Mouse (Mus musculus) embryo, embryonic 10 days (tissue): ENCODE measurements around the gene Gstp3.

Experiments
- DNase-seq: peaks from one replicate; pipeline ENCODE4 v3.0.0-alpha.2; 2015; ENCODE audit warnings: low spot score

Gene Gstp3

GRCm38 (mm10) chr19:4059069-4059740 lies at the start of gene Gstp3:
Gene Gstp3, minus strand, starts transcription at chr19:4059569.
- DNase-seq, result no peak

GRCm38 (mm10) chr19:4108535-4108934 lies 49.2 kb upstream of the Gstp3 start:
- DNase-seq, result no peak

GRCm38 (mm10) chr19:4106654-4107053 lies 47.3 kb upstream of the Gstp3 start:
- DNase-seq, result no peak

- DNase-seq, result no peak
These were observed 45.4 kb upstream of the Gstp3 start for GRCm38 (mm10) chr19:4104675-4105194.

GRCm38 (mm10) chr19:4103792-4104191 lies 44.4 kb upstream of the Gstp3 start:
- no peak for DNase-seq

- DNase-seq, result no peak
These were observed 43.9 kb upstream of the Gstp3 start for GRCm38 (mm10) chr19:4103294-4103693.

- DNase-seq, result no peak
These were observed 43.3 kb upstream of the Gstp3 start for GRCm38 (mm10) chr19:4102626-4103025.

GRCm38 (mm10) chr19:4102049-4102448 lies 42.7 kb upstream of the Gstp3 start:
- no peak for DNase-seq

GRCm38 (mm10) chr19:4101466-4101865 lies 42.1 kb upstream of the Gstp3 start:
- DNase-seq, result no peak

GRCm38 (mm10) chr19:4100718-4101261 lies 41.4 kb upstream of the Gstp3 start:
- peak; percentile 62 for DNase-seq

GRCm38 (mm10) chr19:4099837-4100717 lies 40.7 kb upstream of the Gstp3 start, which contains the start of gene Pitpnm1:
Gene Pitpnm1, plus strand, starts transcription at chr19:4099998.
- DNase-seq, result peak; percentile 45

GRCm38 (mm10) chr19:4099056-4099455 lies 39.7 kb upstream of the Gstp3 start:
- peak; percentile 96 for DNase-seq

GRCm38 (mm10) chr19:4098426-4098825 lies 39.1 kb upstream of the Gstp3 start:
- no peak for DNase-seq

GRCm38 (mm10) chr19:4097441-4097825 lies 38.1 kb upstream of the Gstp3 start:
- peak; percentile 82 for DNase-seq

GRCm38 (mm10) chr19:4096642-4097440 lies 37.5 kb upstream of the Gstp3 start, which contains the start of gene Cdk2ap2:
Gene Cdk2ap2, plus strand, starts transcription at chr19:4097182.
- DNase-seq, result peak; percentile 100

- DNase-seq, result no peak
These were observed 36.4 kb upstream of the Gstp3 start for GRCm38 (mm10) chr19:4095802-4096201.

- DNase-seq, result no peak
These were observed 35.5 kb upstream of the Gstp3 start for GRCm38 (mm10) chr19:4094774-4095303.

- DNase-seq, result no peak
These were observed 35.0 kb upstream of the Gstp3 start for GRCm38 (mm10) chr19:4094348-4094747.

GRCm38 (mm10) chr19:4093772-4094171 lies 34.4 kb upstream of the Gstp3 start:
- no peak for DNase-seq

GRCm38 (mm10) chr19:4092750-4093149 lies 33.4 kb upstream of the Gstp3 start:
- no peak for DNase-seq

- DNase-seq, result no peak
These were observed 32.0 kb upstream of the Gstp3 start for GRCm38 (mm10) chr19:4091383-4091782.
